ENCODE assay signal across 10 mouse cellular contexts in the genomic region with DNA sequence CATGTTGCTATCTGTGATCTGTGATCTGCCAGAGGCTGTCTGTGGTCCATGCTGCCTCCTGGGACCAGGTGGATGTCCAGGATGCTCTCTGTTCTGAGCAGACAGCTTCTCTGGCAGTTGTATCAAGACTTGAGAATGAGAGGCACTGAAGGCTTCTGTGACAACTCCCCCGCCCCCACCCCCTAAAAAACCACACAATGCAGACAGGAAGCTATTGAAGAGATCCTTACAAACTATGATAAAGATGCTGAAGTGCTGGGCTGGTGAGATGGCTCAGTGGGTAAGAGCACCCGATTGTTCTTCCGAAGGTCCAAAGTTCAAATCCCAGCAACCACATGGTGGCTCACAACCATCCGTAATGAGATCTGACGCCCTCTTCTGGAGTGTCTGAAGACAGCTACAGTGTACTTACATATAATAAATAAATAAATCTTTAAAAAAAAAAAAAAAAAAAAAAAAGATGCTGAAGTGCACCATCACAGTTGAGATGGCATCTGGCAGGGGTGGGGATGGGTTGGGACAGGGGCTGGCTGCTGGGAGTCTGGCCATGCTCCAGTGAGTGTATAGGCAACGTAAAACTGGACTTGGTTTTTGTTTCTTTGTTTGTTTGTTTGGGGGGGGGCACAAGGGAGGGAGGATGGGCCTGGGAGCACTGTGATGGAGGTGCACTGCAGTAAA. TPM values are rescaled to one million over a fixed set of nuclear protein-coding genes. Genes with fewer than 3 reads are reported as not detected.
DNase-seq lines count a peak whose midpoint lies in the region; TF ChIP-seq lines count a peak whose summit lies in the region.
"Not testable (repeated sequence)": the region's sequence is repeated elsewhere in the genome, so short reads cannot be mapped to it uniquely, and the experiment has no call there.
"Had no signal": no experiment of that assay in that cellular context is flagged by ENCODE, and none has a peak within 500 bp of the region (broad histone marks: within the 10 kb centered on the region; RNA-seq: fewer than 3 reads in every experiment).

No protein-coding gene starts in this region.

- H3K9me3 ChIP-seq in MEL (replicated peaks; ENCODE audit: insufficient read depth, low read length), result not testable (repeated sequence)

- not testable (repeated sequence) for H3K36me3 ChIP-seq in MEL (ENCODE audit: control insufficient read depth in 1 of 2, insufficient read depth in 2 of 2, low read length in 2 of 2)

- not testable (repeated sequence) for H3K4me3 ChIP-seq in MEL (ENCODE audit: control insufficient read depth in 1 of 2, insufficient read depth in 1 of 2, low read depth in 2 of 2, low read length in 2 of 2)

- DNase-seq in 416B (ENCODE audit: low read depth) (peak; percentile 40), MEL (ENCODE audit: low read depth, low spot score) (peak; percentile 68), MN1 (ENCODE audit: low spot score) (peak; percentile 62)
- DNase-seq in CD4-positive helper T cell, adult 2 months (ENCODE audit: low read depth, low spot score), result peak; percentile 10
- DNase-seq in induced T-regulatory cell, adult 2 months (ENCODE audit: low read depth), result peak; percentile 14

- H3K27ac ChIP-seq in MEL (ENCODE audit: control insufficient read depth, low read depth, low read length), result not testable (repeated sequence)

- TF ChIP-seq POLR2A in MEL (IDR thresholded peaks at IDR 0.05; ENCODE audit: control insufficient read depth in 1 of 2, insufficient read depth in 1 of 2, low read depth in 1 of 2, low read length in 2 of 2, poor library complexity in 1 of 2), result not testable (repeated sequence)

- not testable (repeated sequence) for H3K79me2 ChIP-seq in MEL (ENCODE audit: control insufficient read depth, insufficient read depth, low read length, poor library complexity)

- not testable (repeated sequence) for TF ChIP-seq CTCF in MEL (IDR thresholded peaks at IDR 0.05 in 2 of 3, conservative IDR thresholded peaks at IDR 0.05 in 1 of 3; ENCODE audit: control insufficient read depth in 1 of 3, insufficient read depth in 1 of 3, low read depth in 2 of 3, low read length in 3 of 3, poor library complexity in 1 of 3, severe bottlenecking in 1 of 3)

- H3K27me3 ChIP-seq in MEL (ENCODE audit: control insufficient read depth in 1 of 2, insufficient read depth in 2 of 2, low read length in 2 of 2), result not testable (repeated sequence)

- not testable (repeated sequence) for H3K9ac ChIP-seq in MEL (ENCODE audit: control insufficient read depth, low read depth, low read length, poor library complexity, severe bottlenecking)

- TF ChIP-seq RAD21 in MEL (IDR thresholded peaks at IDR 0.05; ENCODE audit: low read depth, low read length), result not testable (repeated sequence)

- not testable (repeated sequence) for TF ChIP-seq EP300 in MEL (IDR thresholded peaks at IDR 0.05; ENCODE audit: low read depth in 1 of 2, low read length in 2 of 2)

- H3K4me1 ChIP-seq in MEL (ENCODE audit: control insufficient read depth in 1 of 2, insufficient read depth in 2 of 2, low read length in 2 of 2), result peaks cover 4 to 27% of the 10 kb centered on the region in 2 experiments

TF ChIP-seq in MEL, 35 proteins besides CTCF, POLR2A, EP300 and RAD21:
- TF ChIP-seq MAFK (IDR thresholded peaks at IDR 0.05; ENCODE audit: borderline replicate concordance, low read depth, low read length) (peak; percentile 71; the same call in 1 of the 2 replicates), ZNF384 (IDR thresholded peaks at IDR 0.05; ENCODE audit: low read depth, low read length) (peak; percentile 82), TBP (IDR thresholded peaks at IDR 0.05; ENCODE audit: low read depth, low read length) (peak; percentile 97), MYC (IDR thresholded peaks at IDR 0.05; ENCODE audit: low read depth, low read length) (peak; percentile 14; the same call in 1 of the 2 replicates)

RNA-seq across cellular contexts. Expression of a gene that starts 17.9 kb away (rescaled TPM):
- total RNA-seq in MEL (2012; rRNA removed), result 0.12 and 0.13 TPM in 2 replicates
- polyA plus RNA-seq in MEL (2012; ENCODE audit: insufficient read depth in 1 of 2, insufficient read length in 2 of 2, low read depth in 1 of 2, low replicate concordance in 2 of 2, missing spikeins in 1 of 2), result under 1 TPM in 1 of 2 experiments, not detected in 1; 0.07 TPM
- total RNA-seq: G1E had no signal
- polyA plus RNA-seq: activated CD4-positive, CD25-positive, alpha-beta regulatory T cell, adult 4 months; CD4-positive, CD25-positive, alpha-beta regulatory T cell, adult 4 months; cerebellum, adult 2 months; G1E had no signal

RNA-seq across cellular contexts. Expression of a gene that starts 29.6 kb away (rescaled TPM):
- total RNA-seq in MEL (2012; rRNA removed), result 15.4 and 19.2 TPM in 2 replicates
- polyA plus RNA-seq in MEL (2012; ENCODE audit: insufficient read depth in 1 of 2, insufficient read length in 2 of 2, low read depth in 1 of 2, low replicate concordance in 2 of 2, missing spikeins in 1 of 2), result 10 to 100 TPM in 1 of 2 experiments, not detected in 1; 13.6 TPM
- total RNA-seq: CH12.LX, G1E had no signal
- polyA plus RNA-seq: activated CD4-positive, CD25-positive, alpha-beta regulatory T cell, adult 4 months; CD4-positive, CD25-positive, alpha-beta regulatory T cell, adult 4 months had no signal

RNA-seq across cellular contexts. Expression of a gene that starts 37.4 kb away (rescaled TPM):
- 46.1 and 49.8 TPM in 2 replicates for total RNA-seq in MEL (2012; rRNA removed)
- polyA plus RNA-seq in MEL (2012; ENCODE audit: insufficient read depth in 1 of 2, insufficient read length in 2 of 2, low read depth in 1 of 2, low replicate concordance in 2 of 2, missing spikeins in 1 of 2), result 10 to 100 TPM in 1 of 2 experiments, not detected in 1; 62.6 TPM

Comparison
In these comparisons a context has a peak if more than half of its experiments do, and no peak if none do; other contexts are left out.
1. DNase-seq: peak in every context shown above with its lines; median percentile 68 in MEL; 62 in MN1; 40 in 416B; 14 in induced T-regulatory cell, adult 2 months; 10 in CD4-positive helper T cell, adult 2 months.